Mouse (Mus musculus) layer of hippocampus, postnatal 25 days (tissue): ENCODE results near the gene Sidt1. TPM values are rescaled to one million over a fixed set of nuclear protein-coding genes. Genes with fewer than 3 reads are reported as not detected.
"Not testable (repeated sequence)": the region's sequence is repeated elsewhere in the genome, so short reads cannot be mapped to it uniquely, and the experiment has no call there.

Experiments
- DNase-seq, 2 experiments: peaks; one replicate each; pipeline ENCODE4 v3.0.0; 2022; ENCODE audit warnings: mixed read lengths in 2 of 2, low spot score in 1 of 2; ENCODE audit errors: extremely low spot score in 1 of 2
- total RNA-seq, 2 experiments: library from RNA; stranded (reverse); gene quantifications; 2 replicates each; pipeline ENCODE4 v1.2.3; 2021

Gene Sidt1
- total RNA-seq, 2 experiments from 2014 or later = 39.6 to 49.7 TPM

- no peak for DNase-seq
Observed at GRCm38 (mm10) chr16:44305606-44306005, 27.4 kb downstream of the Sidt1 start.

- DNase-seq = no peak
Observed at GRCm38 (mm10) chr16:44303822-44304221, 29.2 kb downstream of the Sidt1 start.

GRCm38 (mm10) chr16:44302126-44302892 is 30.7 kb downstream of the Sidt1 start:
- DNase-seq = no peak

- no peak for DNase-seq
Observed at GRCm38 (mm10) chr16:44299438-44300093, 33.4 kb downstream of the Sidt1 start.

- DNase-seq = no peak
Observed at GRCm38 (mm10) chr16:44293960-44294359, 39.0 kb downstream of the Sidt1 start.

- DNase-seq = not testable (repeated sequence)
Observed at GRCm38 (mm10) chr16:44292681-44293080, 40.3 kb downstream of the Sidt1 start.

GRCm38 (mm10) chr16:44289004-44289648 is 43.9 kb downstream of the Sidt1 start:
- no peak for DNase-seq

- DNase-seq = no peak
Observed at GRCm38 (mm10) chr16:44287356-44287950, 45.5 kb downstream of the Sidt1 start.

- no peak for DNase-seq
Observed at GRCm38 (mm10) chr16:44282614-44283325, 50.2 kb downstream of the Sidt1 start.

- DNase-seq = no peak
Observed at GRCm38 (mm10) chr16:44282036-44282435, 51.0 kb downstream of the Sidt1 start.

GRCm38 (mm10) chr16:44280806-44281205 is 52.2 kb downstream of the Sidt1 start:
- DNase-seq = no peak

GRCm38 (mm10) chr16:44277212-44277611 is 55.8 kb downstream of the Sidt1 start:
- DNase-seq = no peak

GRCm38 (mm10) chr16:44271371-44272038 is 61.5 kb downstream of the Sidt1 start:
- DNase-seq = no peak

- DNase-seq = no peak
Observed at GRCm38 (mm10) chr16:44270606-44271005, 62.4 kb downstream of the Sidt1 start.

- DNase-seq = no peak
Observed at GRCm38 (mm10) chr16:44269578-44269977, 63.4 kb downstream of the Sidt1 start.

GRCm38 (mm10) chr16:44268541-44269215 is 64.3 kb downstream of the Sidt1 start:
- DNase-seq = no peak

GRCm38 (mm10) chr16:44265562-44265961 is 67.4 kb downstream of the Sidt1 start:
- no peak for DNase-seq

GRCm38 (mm10) chr16:44264916-44265315 is 68.1 kb downstream of the Sidt1 start:
- no peak for DNase-seq

GRCm38 (mm10) chr16:44257476-44257875 is 75.5 kb downstream of the Sidt1 start:
- DNase-seq = no peak
